Mouse (Mus musculus): Measurements from ENCODE around the gene Tma7. TPM values are rescaled to one million over a fixed set of nuclear protein-coding genes. Genes with fewer than 3 reads are reported as not detected.
A peak's percentile ranks its signal among the peaks of the same experiment; 100 is the strongest.

Gene Tma7
- polyA plus RNA-seq, 1 experiment from 2014 or later, result 729 TPM

DNA sequence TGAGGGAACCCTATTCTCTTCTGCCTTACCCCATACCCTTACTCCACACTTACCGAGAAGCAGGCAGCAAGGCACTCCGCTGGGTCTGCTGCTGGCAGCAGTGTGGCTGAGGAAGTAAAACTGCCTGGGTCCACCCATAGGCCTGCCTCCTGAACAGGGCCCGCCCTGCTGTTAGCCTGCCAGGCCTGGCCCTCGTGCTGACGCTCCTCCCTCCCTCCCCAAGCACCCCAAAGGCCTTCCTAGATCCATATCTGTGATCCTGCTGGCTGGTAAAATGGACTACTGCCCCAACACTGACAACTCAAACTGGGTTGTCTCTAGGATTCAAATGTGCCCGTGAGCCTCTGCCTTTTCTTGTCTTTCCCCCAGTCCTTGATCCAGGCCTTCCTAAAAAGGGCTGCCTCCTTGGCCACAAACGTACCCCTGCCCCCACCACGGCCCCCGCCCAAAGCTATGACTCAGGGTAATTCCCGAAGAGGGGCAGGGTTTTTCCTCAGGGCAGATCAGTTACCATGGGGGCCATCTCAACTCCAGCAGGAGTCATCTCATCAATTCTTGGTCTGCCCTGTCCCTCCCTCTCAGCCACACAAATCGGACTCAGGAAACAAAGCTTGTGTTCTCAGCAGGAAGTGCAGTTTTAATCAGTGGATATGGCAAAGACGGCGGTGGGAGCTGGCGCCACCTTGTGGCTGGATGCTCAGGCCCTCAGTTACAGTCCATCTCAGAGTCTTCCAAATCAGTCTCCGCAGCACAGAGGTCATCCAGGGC is 23.1 kb downstream of the Tma7 start, which contains the start of gene Trex1:
Gene Trex1, minus strand, starts transcription at position 599 of the 768 bp plus-strand sequence.
- 29% methylated on average over 15 of the region's 15 CpGs for WGBS
- H3K36me3 ChIP-seq, result peaks cover 63% of the 10 kb centered on the region
- H3K27me3 ChIP-seq, result no peaks in the 10 kb centered on the region
- peak; percentile 54 for ATAC-seq (ENCODE audit: low FRiP score, low read depth)
- H3K4me2 ChIP-seq (replicated peaks), result peak within 1 kb of the TSS; percentile 45
- H3K27ac ChIP-seq (replicated peaks), result peak within 1 kb of the TSS; percentile 75
- H3K9me3 ChIP-seq, result no peaks in the 10 kb centered on the region
- peaks cover 21% of the 10 kb centered on the region for H3K4me1 ChIP-seq
- H3K9ac ChIP-seq (replicated peaks), result peak within 1 kb of the TSS; percentile 56
- H3K4me3 ChIP-seq, result peak within 1 kb of the TSS; percentile 33

GRCm38 (mm10) chr9:109058006-109058765 is 24.2 kb downstream of the Tma7 start:
- H3K9ac ChIP-seq (replicated peaks), result no peak overlapping the region
- H3K4me3 ChIP-seq, result no peak overlapping the region
- no peaks in the 10 kb centered on the region for H3K27me3 ChIP-seq
- H3K27ac ChIP-seq (replicated peaks), result no peak overlapping the region
- no peaks in the 10 kb centered on the region for H3K9me3 ChIP-seq
- H3K36me3 ChIP-seq, result peaks cover 52% of the 10 kb centered on the region
- 93% methylated on average over 19 of the region's 19 CpGs for WGBS
- H3K4me2 ChIP-seq (replicated peaks), result no peak overlapping the region
- no peak for ATAC-seq (ENCODE audit: low FRiP score, low read depth)
- peaks cover 22% of the 10 kb centered on the region for H3K4me1 ChIP-seq

- Histone ChIP-seq H3K27me3 (no peaks in the 10 kb centered on the region), H3K36me3 (peaks cover 46% of the 10 kb centered on the region), H3K27ac (replicated peaks) (no peak overlapping the region), H3K4me2 (replicated peaks) (no peak overlapping the region), H3K9ac (replicated peaks) (no peak overlapping the region), H3K9me3 (no peaks in the 10 kb centered on the region), H3K4me3 (no peak overlapping the region), H3K4me1 (peaks cover 22% of the 10 kb centered on the region)
- WGBS, result 98% methylated on average over 5 of the region's 5 CpGs
- no peak for ATAC-seq (ENCODE audit: low FRiP score, low read depth)
These were observed 24.8 kb downstream of the Tma7 start for GRCm38 (mm10) chr9:109057543-109057942.

DNA sequence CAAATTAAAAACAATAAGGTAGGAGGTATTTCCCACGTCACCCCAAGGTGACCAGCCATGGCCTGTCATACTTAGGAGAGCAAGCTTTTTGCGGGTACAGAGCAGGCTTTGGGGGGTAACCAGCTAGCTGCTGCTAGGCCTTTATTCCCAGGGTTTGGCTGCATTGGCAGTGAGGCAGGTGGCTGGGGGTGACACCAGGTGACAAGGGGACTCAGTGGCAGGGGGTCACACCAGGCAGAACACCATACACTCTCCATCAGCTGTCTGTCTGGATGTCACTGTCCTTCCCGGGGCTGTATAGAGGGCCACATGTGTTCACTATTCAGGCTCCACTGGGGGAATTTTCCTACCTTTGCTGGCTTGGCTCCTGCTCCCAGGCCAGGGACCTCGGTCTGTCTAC is 25.5 kb downstream of the Tma7 start:
- Histone ChIP-seq H3K9ac (replicated peaks) (no peak overlapping the region), H3K36me3 (peaks cover 41% of the 10 kb centered on the region), H3K9me3 (no peaks in the 10 kb centered on the region), H3K27me3 (no peaks in the 10 kb centered on the region), H3K4me2 (replicated peaks) (no peak overlapping the region), H3K27ac (replicated peaks) (no peak overlapping the region), H3K4me1 (peaks cover 22% of the 10 kb centered on the region), H3K4me3 (no peak overlapping the region)
- ATAC-seq (ENCODE audit: low FRiP score, low read depth), result no peak
- 86% methylated on average over 4 of the region's 4 CpGs for WGBS

GRCm38 (mm10) chr9:109056081-109056690 is 26.2 kb downstream of the Tma7 start:
- Histone ChIP-seq H3K9me3 (no peaks in the 10 kb centered on the region), H3K9ac (replicated peaks) (no peak overlapping the region), H3K4me1 (peaks cover 22% of the 10 kb centered on the region), H3K36me3 (peaks cover 36% of the 10 kb centered on the region), H3K4me3 (no peak overlapping the region), H3K4me2 (replicated peaks) (no peak overlapping the region), H3K27ac (replicated peaks) (no peak overlapping the region), H3K27me3 (no peaks in the 10 kb centered on the region)
- 91% methylated on average over 17 of the region's 17 CpGs for WGBS
- ATAC-seq (ENCODE audit: low FRiP score, low read depth), result no peak

GRCm38 (mm10) chr9:109055271-109056030 is 26.9 kb downstream of the Tma7 start:
- Histone ChIP-seq H3K27ac (replicated peaks) (no peak overlapping the region), H3K9me3 (no peaks in the 10 kb centered on the region), H3K4me2 (replicated peaks) (peak overlapping the region; percentile 39), H3K4me3 (peak overlapping the region; percentile 30), H3K36me3 (peaks cover 31% of the 10 kb centered on the region), H3K4me1 (peaks cover 22% of the 10 kb centered on the region), H3K9ac (replicated peaks) (peak overlapping the region; percentile 43; the same call in 1 of the 2 replicates), H3K27me3 (no peaks in the 10 kb centered on the region)
- ATAC-seq (ENCODE audit: low FRiP score, low read depth), result no peak
- WGBS, result 95% methylated on average over 12 of the region's 12 CpGs

- no peaks in the 10 kb centered on the region for H3K27me3 ChIP-seq
- peaks cover 20% of the 10 kb centered on the region for H3K4me1 ChIP-seq
- WGBS, result 8% methylated on average over 7 of the region's 7 CpGs
- H3K9ac ChIP-seq (replicated peaks), result peak overlapping the region; percentile 43; the same call in 1 of the 2 replicates
- peaks cover 31% of the 10 kb centered on the region for H3K36me3 ChIP-seq
- peak overlapping the region; percentile 30 for H3K4me3 ChIP-seq
- peak; percentile 36; the same call in 1 of the 2 replicates for ATAC-seq (ENCODE audit: low FRiP score, low read depth)
- peak overlapping the region; percentile 39 for H3K4me2 ChIP-seq (replicated peaks)
- no peaks in the 10 kb centered on the region for H3K9me3 ChIP-seq
- peak overlapping the region; percentile 39 for H3K27ac ChIP-seq (replicated peaks)
These were observed 27.7 kb downstream of the Tma7 start for GRCm38 (mm10) chr9:109054712-109055111.

- no peak overlapping the region for H3K4me3 ChIP-seq
- H3K4me2 ChIP-seq (replicated peaks), result no peak overlapping the region
- H3K9me3 ChIP-seq, result no peaks in the 10 kb centered on the region
- 77% methylated on average over 6 of the region's 6 CpGs for WGBS
- ATAC-seq (ENCODE audit: low FRiP score, low read depth), result no peak
- H3K4me1 ChIP-seq, result peaks cover 11% of the 10 kb centered on the region
- H3K36me3 ChIP-seq, result peaks cover 26% of the 10 kb centered on the region
- no peak overlapping the region for H3K9ac ChIP-seq (replicated peaks)
- no peak overlapping the region for H3K27ac ChIP-seq (replicated peaks)
- H3K27me3 ChIP-seq, result no peaks in the 10 kb centered on the region
These were observed 28.5 kb downstream of the Tma7 start for GRCm38 (mm10) chr9:109053851-109054250.

GRCm38 (mm10) chr9:109053366-109053765 is 29.0 kb downstream of the Tma7 start:
- Histone ChIP-seq H3K4me3 (no peak overlapping the region), H3K36me3 (peaks cover 21% of the 10 kb centered on the region), H3K4me1 (peaks cover 11% of the 10 kb centered on the region), H3K9ac (replicated peaks) (no peak overlapping the region), H3K4me2 (replicated peaks) (no peak overlapping the region), H3K9me3 (no peaks in the 10 kb centered on the region), H3K27me3 (no peaks in the 10 kb centered on the region), H3K27ac (replicated peaks) (no peak overlapping the region)
- no peak for ATAC-seq (ENCODE audit: low FRiP score, low read depth)
- 73% methylated on average over 3 of the region's 3 CpGs for WGBS

DNA sequence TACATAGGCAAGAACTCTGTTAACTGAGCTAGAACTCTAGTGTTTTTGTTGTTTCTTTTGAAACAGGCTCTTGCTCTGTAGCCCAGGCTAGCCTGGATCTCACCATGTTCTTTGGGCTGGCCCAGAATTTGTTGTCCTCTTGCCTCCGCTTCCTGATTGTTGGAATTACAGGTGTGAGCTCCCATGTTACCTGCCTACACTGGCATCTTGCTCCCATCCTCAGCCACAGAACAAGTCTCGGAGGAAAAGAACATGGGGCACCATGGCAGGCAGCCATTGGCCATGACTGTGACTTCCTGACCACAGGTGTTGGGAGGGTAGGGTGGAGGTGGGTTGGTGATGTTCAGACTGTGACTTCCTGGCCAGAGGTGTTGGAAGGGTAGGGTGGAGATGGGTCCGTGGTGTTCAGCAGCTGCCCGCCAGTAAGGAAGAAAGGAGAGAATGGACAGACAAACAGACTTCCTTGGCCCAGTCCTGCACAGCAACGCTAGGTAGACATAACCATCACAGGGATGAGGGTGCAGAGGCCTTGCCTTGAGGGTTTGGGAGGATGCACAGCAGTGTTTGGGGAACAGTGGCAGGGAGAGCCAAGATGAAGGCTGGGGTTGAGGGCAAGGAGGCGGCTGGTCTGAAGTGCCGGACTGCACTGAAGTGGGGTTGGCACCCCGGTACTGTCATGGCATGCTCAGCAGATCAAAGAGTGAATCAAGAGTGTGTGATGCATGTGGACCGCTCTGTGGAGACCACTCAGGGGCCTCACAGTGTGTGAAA is 29.7 kb downstream of the Tma7 start:
- Histone ChIP-seq H3K27me3 (no peaks in the 10 kb centered on the region), H3K9ac (replicated peaks) (no peak overlapping the region), H3K4me1 (peaks cover 11% of the 10 kb centered on the region), H3K36me3 (peaks cover 14% of the 10 kb centered on the region), H3K4me2 (replicated peaks) (no peak overlapping the region), H3K9me3 (no peaks in the 10 kb centered on the region), H3K4me3 (no peak overlapping the region), H3K27ac (replicated peaks) (no peak overlapping the region)
- 84% methylated on average over 9 of the region's 9 CpGs for WGBS
- no peak for ATAC-seq (ENCODE audit: low FRiP score, low read depth)

Data from midbrain, embryonic 12.5 days (tissue).